In genomic region chr7:70357516-70358019, GRCm38 (mm10) we compare ENCODE assay signal across 9 mouse cellular contexts. TPM values are rescaled to one million over a fixed set of nuclear protein-coding genes. Genes with fewer than 3 reads are reported as not detected.
A peak's percentile ranks its signal among the peaks of the same experiment; 100 is the strongest.
DNase-seq lines count a peak whose midpoint lies in the region; ATAC-seq and TF ChIP-seq lines count a peak whose summit lies in the region.
"Had no signal": no experiment of that assay in that cellular context is flagged by ENCODE, and none has a peak within 500 bp of the region (broad histone marks: within the 10 kb centered on the region; RNA-seq: fewer than 3 reads in every experiment).

No protein-coding gene starts in this region.

- peaks cover 9% of the 10 kb centered on the region; the same call in 1 of the 2 replicates for H3K4me1 ChIP-seq in embryonic facial prominence, embryonic 12.5 days
- H3K4me1 ChIP-seq in hindbrain, embryonic 16.5 days (ENCODE audit: control insufficient read depth, insufficient read depth, low read depth, low read length): no peaks in the 10 kb centered on the region; the same call in 1 of the 2 replicates
- H3K4me1 ChIP-seq in thymus, adult 2 months (replicated peaks; ENCODE audit: control insufficient read depth, insufficient read depth, low read length): no peaks in the 10 kb centered on the region; the same call in 1 of the 2 replicates

- H3K27ac ChIP-seq in left cerebral cortex, adult 2 months: peak overlapping the region; percentile 32; the same call in 1 of the 2 replicates
- peak overlapping the region; percentile 100 for H3K27ac ChIP-seq in embryonic facial prominence, embryonic 12.5 days
- H3K27ac ChIP-seq in hindbrain, embryonic 16.5 days (ENCODE audit: low read depth, low read length): peak overlapping the region; percentile 96
- no peak overlapping the region for H3K27ac ChIP-seq in thymus, adult 2 months (ENCODE audit: control insufficient read depth, insufficient read depth, low read length)

- DNase-seq in left cerebral cortex, adult 2 months (ENCODE audit: extremely low spot score in 1 of 2, low spot score in 2 of 2): no peak
- no peak for DNase-seq in left cerebral cortex, postnatal 4 days
- no peak for DNase-seq in thymus, adult 2 months
- DNase-seq in spleen, postnatal 10 days (ENCODE audit: low spot score in 2 of 2): no peak
- DNase-seq: layer of hippocampus, postnatal 36 days had no signal

- ATAC-seq in embryonic facial prominence, embryonic 12.5 days (ENCODE audit: insufficient number of reproducible peaks, insufficient read depth, low FRiP score, low TSS enrichment): no peak
- no peak for ATAC-seq in hindbrain, embryonic 16.5 days
- no peak for ATAC-seq in megakaryocyte progenitor cell, adult 5-6 weeks (replicated peaks; ENCODE audit: poor library complexity)

- intact Hi-C loops in left cerebral cortex, adult 2 months (cut with DNase I): no loop called here
- intact Hi-C loops in left cerebral cortex, postnatal 4 days (cut with DNase I): no loop called here

- H3K27me3 ChIP-seq in embryonic facial prominence, embryonic 12.5 days: no peaks in the 10 kb centered on the region
- no peaks in the 10 kb centered on the region for H3K27me3 ChIP-seq in hindbrain, embryonic 16.5 days (replicated peaks; ENCODE audit: control insufficient read depth, insufficient read depth, low read length)
- no peaks in the 10 kb centered on the region for H3K27me3 ChIP-seq in myocyte (ENCODE audit: control insufficient read depth, insufficient read depth, insufficient read length)
- peaks cover 9% of the 10 kb centered on the region for H3K27me3 ChIP-seq in thymus, adult 2 months (ENCODE audit: control insufficient read depth, insufficient read depth, low read length)

- H3K79me2 ChIP-seq in myocyte (ENCODE audit: control insufficient read depth, insufficient read depth): peaks cover 67% of the 10 kb centered on the region

- WGBS in embryonic facial prominence, embryonic 12.5 days: 2% methylated on average over 17 of the region's 17 CpGs
- WGBS in hindbrain, embryonic 16.5 days: 7% methylated on average over 17 of the region's 17 CpGs
- WGBS in thymus, adult 2 months: 35% methylated on average over 17 of the region's 17 CpGs

- H3K4me2 ChIP-seq in embryonic facial prominence, embryonic 12.5 days (replicated peaks): peak overlapping the region; percentile 79
- peak overlapping the region; percentile 90 for H3K4me2 ChIP-seq in hindbrain, embryonic 16.5 days (ENCODE audit: low read length)
- peak overlapping the region; percentile 76 for H3K4me2 ChIP-seq in myocyte (ENCODE audit: low read depth)

- peaks cover 15% of the 10 kb centered on the region for H3K36me3 ChIP-seq in embryonic facial prominence, embryonic 12.5 days
- H3K36me3 ChIP-seq in hindbrain, embryonic 16.5 days (ENCODE audit: control insufficient read depth, insufficient read depth, low read length): no peaks in the 10 kb centered on the region
- H3K36me3 ChIP-seq in myocyte (ENCODE audit: control insufficient read depth, insufficient read depth): peaks cover 18% of the 10 kb centered on the region
- H3K36me3 ChIP-seq in thymus, adult 2 months (ENCODE audit: control insufficient read depth, insufficient read depth, low read length): no peaks in the 10 kb centered on the region

- peak overlapping the region; percentile 99 for H3K9ac ChIP-seq in embryonic facial prominence, embryonic 12.5 days
- H3K9ac ChIP-seq in hindbrain, embryonic 16.5 days (ENCODE audit: low read depth, low read length): peak overlapping the region; percentile 94

- peak overlapping the region; percentile 97 for H3ac ChIP-seq in myocyte (ENCODE audit: control insufficient read depth, insufficient read length)

- peak overlapping the region; percentile 52 for H3K4me3 ChIP-seq in left cerebral cortex, adult 2 months
- peak overlapping the region; percentile 82 for H3K4me3 ChIP-seq in embryonic facial prominence, embryonic 12.5 days
- peak overlapping the region; percentile 77 for H3K4me3 ChIP-seq in hindbrain, embryonic 16.5 days (ENCODE audit: low read length)
- peak overlapping the region; percentile 89 for H3K4me3 ChIP-seq in myocyte
- H3K4me3 ChIP-seq in thymus, adult 2 months (ENCODE audit: control insufficient read depth, insufficient read depth, low read length): no peak overlapping the region

- H3K9me3 ChIP-seq in embryonic facial prominence, embryonic 12.5 days: no peaks in the 10 kb centered on the region
- no peaks in the 10 kb centered on the region for H3K9me3 ChIP-seq in hindbrain, embryonic 16.5 days (ENCODE audit: control insufficient read depth, low read length)

- TF ChIP-seq POLR2A in myocyte (IDR thresholded peaks at IDR 0.05; ENCODE audit: insufficient read length, low read depth): no peak
- TF ChIP-seq POLR2A in thymus, adult 2 months (IDR thresholded peaks at IDR 0.05; ENCODE audit: control insufficient read depth, extremely low read depth, insufficient read depth, low read length, poor library complexity): no peak

- no peak for TF ChIP-seq CTCF in left cerebral cortex, adult 2 months (IDR thresholded peaks at IDR 0.05)
- TF ChIP-seq CTCF in thymus, adult 2 months (IDR thresholded peaks at IDR 0.05; ENCODE audit: borderline replicate concordance, control insufficient read depth, extremely low read depth, insufficient read depth, low read length, poor library complexity): no peak

TF ChIP-seq in myocyte, 11 proteins besides CTCF, POLR2A, EP300 and RAD21:
- TF ChIP-seq CEBPB (IDR thresholded peaks at IDR 0.05; ENCODE audit: insufficient read depth, poor library complexity, severe bottlenecking) (no peak), POLR2AphosphoS2 (IDR thresholded peaks at IDR 0.05; ENCODE audit: insufficient read length, low read depth) (no peak)

RNA-seq across cellular contexts. Expression of gene Nr2f2, which starts 9.0 kb away (rescaled TPM):
- total RNA-seq in left cerebral cortex, adult 2 months (2021): 10 to 100 TPM; 38.9 to 45.2 TPM
- 10 to 100 TPM; 68.7 to 96.1 TPM for total RNA-seq in left cerebral cortex, postnatal 4 days (2021)
- polyA plus RNA-seq in embryonic facial prominence, embryonic 12.5 days (2016; fragmentation: Nextera tagmentation; extraction: Ambion mirVana): 96.9 and 99.0 TPM in 2 replicates
- polyA plus RNA-seq in hindbrain, embryonic 16.5 days (2015; fragmentation: Nextera tagmentation; extraction: Ambion mirVana): 63.1 and 68.9 TPM in 2 replicates
- 7.0 TPM for polyA plus RNA-seq in myocyte (2012; fragmentation: generic; extraction: Trizol)
- total RNA-seq in megakaryocyte progenitor cell, adult 5-6 weeks (2015): not detected in 2 replicates
- not detected in 2 replicates for total RNA-seq in megakaryocyte progenitor cell, adult 5-6 weeks (2017)
- polyA plus RNA-seq in thymus, adult 2 months (2012; rRNA removed): 12.8 and 14.7 TPM in 2 replicates
